Mouse (Mus musculus) R1 (cell line): ENCODE data around the gene Nudt22.
A peak's percentile ranks its signal among the peaks of the same experiment; 100 is the strongest.

Experiments
- DNase-seq: peaks from one replicate; pipeline ENCODE4 v3.0.0-alpha.2; 2018; ENCODE audit warnings: low read depth, low spot score

Gene Nudt22

GRCm38 (mm10) chr19:6996006-6996405, at the start of gene Nudt22, which contains the start of gene Trpt1:
TSS of gene Nudt22 (minus strand) at chr19:6996117.
TSS of gene Trpt1 (plus strand) at chr19:6996131.
- DNase-seq = peak; percentile 96

DNA sequence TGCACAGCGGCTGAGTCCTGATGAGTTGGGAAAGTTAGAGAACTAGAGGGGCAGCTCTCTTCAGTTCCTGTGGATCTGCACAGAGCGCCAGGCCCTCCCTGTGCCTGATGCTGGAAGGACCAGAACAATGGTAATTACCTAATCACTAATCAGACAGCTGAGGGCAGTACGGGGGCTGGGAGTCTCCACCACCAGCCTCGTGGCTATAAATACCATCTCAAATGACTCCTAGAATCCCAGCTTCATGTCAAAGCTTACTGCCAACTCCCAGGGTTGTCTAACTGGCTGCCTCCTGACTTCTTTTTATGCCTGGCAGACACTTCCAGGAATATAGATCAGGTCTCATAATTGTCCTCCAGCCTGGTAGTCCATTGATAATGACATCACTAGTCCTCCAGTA, 48.8 kb upstream of the Nudt22 start:
- DNase-seq = no peak

DNA sequence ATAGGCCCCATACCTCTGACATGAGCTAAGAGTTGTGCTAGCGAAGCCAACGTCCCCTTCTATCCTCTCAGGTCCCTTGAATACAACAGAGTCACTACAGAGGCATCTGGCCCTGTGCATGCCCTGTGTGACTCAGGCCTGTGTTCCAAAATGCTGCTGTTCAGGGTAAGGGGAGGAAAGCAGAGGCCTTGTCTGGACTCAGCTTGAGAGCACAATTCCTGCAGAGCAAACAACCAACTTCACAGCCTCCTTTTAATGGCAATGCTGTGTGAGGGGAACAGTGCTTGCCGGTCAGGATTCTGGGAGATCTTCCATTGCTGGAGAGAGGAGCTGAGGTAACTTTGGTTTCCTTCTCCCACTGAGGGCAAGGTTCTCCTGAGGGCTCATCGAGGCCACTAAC, 48.4 kb upstream of the Nudt22 start:
- DNase-seq = no peak

DNA sequence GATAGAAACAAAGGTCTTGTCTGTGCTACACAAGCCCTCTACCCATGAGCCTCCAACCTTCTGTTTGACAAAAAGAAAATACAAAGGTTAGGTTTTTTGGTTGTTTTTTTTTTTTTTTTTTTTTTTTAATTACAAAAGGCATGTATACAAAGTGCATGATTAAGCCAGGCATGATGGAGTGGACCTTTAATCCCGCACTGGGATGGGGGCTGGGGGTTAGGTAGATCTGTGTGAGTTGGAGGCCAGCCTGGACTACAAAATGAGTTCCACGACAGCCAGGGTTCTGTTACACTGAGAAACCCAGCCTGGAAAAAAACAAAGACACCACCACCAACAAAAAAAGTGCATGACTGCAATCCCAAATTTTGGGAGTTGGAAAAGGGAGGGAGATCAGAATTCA, 45.3 kb upstream of the Nudt22 start:
- no peak for DNase-seq

DNA sequence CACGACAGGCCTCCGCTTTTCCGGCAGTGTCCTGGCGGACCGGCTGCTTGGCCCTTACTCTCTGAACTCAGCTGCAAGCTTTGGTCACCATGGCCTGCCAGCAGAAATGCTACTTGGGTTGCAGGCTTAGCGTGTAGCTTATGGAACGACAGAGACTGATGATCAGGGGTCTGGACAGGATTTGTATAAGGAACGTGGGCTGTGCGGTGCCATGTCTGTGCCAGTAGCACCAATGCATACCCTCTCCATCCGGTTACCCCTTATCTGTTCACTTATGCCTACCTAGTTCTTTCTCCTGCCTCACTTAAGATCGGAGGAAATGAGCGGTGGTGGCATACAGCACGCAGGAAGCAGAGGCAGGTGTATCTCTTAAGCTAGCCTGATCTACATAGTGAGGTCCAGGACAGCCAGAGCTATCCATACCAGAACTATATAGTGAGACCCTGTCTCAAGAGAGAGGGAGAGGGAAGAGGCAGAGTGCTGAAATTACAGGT, 44.8 kb upstream of the Nudt22 start:
- DNase-seq = no peak

DNA sequence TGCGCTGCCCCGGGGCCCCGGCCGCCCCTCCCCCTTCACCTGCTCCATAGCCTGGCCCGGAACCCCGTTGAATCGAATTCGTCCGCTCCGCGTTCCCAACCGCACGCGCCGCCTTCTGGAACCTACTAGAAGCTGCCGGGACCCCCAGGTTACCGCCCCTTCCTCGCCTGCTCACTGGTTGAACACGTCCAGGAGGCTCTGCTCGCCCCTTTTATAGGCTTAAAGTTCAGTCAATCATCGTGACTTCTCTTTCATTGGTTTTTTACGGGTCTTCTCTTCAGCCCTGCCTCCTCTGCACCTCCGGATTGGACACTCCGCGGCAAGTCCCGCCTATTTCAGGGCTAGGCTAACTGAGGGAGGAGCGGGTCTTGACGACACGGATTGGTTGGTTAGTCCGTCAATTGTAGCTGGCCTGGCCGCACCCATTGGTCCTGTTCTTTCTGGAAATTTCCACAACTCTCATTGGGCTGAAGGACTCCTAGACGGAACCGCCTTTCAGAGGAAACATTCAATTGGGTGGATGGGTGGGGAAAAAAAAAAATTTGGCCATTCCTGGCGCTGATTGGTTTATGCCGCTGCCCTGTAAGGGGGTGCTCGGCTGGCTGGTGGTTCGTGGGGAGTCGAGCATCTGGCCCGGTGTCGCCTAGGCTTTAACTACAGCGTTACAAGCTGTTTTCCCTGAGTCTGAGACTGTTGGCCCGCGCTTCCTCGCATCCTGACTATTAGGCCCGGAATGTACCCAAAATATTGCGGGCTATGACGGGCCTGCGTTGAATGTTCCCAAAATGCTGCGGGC, 44.1 kb upstream of the Nudt22 start, which contains the start of gene Stip1:
Gene Stip1 (minus strand): TSS at position 127 of the 796 bp plus-strand sequence.
- DNase-seq = peak; percentile 100

GRCm38 (mm10) chr19:7039088-7039720, 43.3 kb upstream of the Nudt22 start:
- DNase-seq = peak; percentile 74

DNA sequence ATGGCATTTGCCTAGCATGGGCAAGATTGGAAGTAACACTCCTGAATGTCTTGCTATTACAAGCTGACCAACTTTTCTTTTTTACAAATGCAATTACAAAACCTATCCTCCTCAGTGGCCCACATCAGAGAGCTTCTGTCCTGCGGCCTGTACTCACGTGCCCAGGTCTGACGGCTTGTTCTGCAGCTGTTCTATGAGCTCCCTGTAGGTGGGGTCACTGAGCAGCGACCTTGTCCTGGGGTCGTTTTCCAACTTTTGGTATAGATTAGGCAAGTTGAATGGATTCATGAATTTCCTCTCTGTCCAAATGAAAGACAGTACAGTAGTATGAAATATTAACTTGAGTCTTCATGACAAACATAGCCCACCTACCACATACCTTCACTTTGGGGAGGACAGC, 38.1 kb upstream of the Nudt22 start:
- peak; percentile 57 for DNase-seq

GRCm38 (mm10) chr19:7029531-7029930, 33.6 kb upstream of the Nudt22 start:
- no peak for DNase-seq

- DNase-seq = peak; percentile 81
These were observed 24.3 kb upstream of the Nudt22 start for GRCm38 (mm10) chr19:7020224-7020641.

DNA sequence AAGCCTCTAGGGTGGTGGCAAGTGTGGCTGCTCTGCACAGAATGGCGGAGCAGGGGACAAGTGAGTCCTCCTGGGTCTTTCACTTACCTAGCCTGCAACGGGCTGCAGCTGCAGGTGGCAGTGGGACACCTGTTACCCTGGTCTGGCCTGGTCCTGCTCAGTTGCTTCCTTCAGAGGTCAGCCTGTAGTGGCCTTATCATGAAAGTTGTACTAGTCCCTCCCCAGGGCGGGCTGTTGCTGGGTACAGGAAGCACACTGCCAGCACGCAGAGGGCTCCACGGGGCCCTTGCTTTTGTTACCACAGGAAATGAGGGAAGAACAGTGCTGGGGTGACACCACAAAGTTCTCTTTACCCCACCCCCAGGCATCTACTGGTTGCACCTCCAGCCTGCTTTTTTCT, 23.3 kb upstream of the Nudt22 start, which contains the start of gene Fermt3:
Gene Fermt3 (minus strand): TSS at position 279 of the 400 bp plus-strand sequence.
- DNase-seq = no peak

- DNase-seq = no peak
These were observed 22.6 kb upstream of the Nudt22 start for GRCm38 (mm10) chr19:7018546-7018945.

- no peak for DNase-seq
These were observed 21.9 kb upstream of the Nudt22 start for GRCm38 (mm10) chr19:7017541-7018457.

- DNase-seq = no peak
These were observed 18.7 kb upstream of the Nudt22 start for GRCm38 (mm10) chr19:7014481-7015135.

GRCm38 (mm10) chr19:7013984-7014383, 18.1 kb upstream of the Nudt22 start:
- DNase-seq = no peak

DNA sequence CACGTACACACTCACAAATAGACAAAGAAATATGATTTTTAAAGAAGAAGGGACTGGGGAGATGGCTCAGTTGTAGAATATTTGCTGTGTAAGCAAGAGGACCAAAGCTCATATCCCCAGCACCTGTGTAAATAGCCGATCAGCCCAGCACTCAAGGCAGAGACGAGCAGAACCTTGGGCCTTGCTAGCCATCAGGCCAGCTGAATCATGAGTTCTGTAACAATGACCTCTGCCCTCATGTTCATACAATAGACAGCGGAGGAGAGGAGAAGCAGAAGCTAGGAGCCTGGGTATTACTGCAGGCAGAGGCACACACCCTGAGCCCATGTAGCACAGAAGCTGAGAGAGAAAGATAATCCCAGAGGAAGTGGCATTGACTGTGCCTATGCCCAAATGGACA, 16.5 kb upstream of the Nudt22 start:
- DNase-seq = no peak

DNA sequence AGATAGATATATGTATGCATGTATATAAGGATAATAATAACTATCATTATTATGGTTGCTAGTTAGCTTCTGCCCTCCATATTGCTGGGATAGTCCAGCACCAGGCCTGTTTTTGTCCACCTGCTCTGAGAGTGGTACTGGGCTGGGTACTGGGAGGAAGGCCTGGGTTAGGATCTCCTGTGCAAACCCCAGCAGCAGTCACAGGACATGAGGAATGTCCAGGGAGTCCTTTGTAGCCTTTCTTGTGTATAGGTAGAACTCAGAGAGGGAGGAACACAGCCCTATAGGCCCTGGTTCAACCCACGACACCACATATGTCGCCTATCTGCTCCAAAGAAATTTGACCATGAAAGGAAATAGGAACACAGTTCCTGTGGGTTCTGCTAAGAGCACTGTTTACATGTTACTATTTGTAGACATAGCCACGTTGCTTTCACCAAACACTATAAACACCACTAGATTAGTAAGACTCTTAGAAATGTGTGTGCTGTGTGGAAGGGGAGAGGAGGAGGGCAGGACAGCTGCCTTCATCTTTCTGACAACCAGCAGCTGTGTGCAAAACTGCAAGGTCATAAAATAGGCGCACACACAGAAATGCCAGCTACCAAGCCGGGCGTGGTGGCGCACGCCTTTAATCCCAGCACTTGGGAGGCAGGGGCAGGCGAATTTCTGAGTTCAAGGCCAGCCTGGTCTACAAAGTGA, 11.1 kb upstream of the Nudt22 start:
- DNase-seq = no peak

- DNase-seq = peak; percentile 85
These were observed 3.6 kb upstream of the Nudt22 start for GRCm38 (mm10) chr19:6999360-7000063.

DNA sequence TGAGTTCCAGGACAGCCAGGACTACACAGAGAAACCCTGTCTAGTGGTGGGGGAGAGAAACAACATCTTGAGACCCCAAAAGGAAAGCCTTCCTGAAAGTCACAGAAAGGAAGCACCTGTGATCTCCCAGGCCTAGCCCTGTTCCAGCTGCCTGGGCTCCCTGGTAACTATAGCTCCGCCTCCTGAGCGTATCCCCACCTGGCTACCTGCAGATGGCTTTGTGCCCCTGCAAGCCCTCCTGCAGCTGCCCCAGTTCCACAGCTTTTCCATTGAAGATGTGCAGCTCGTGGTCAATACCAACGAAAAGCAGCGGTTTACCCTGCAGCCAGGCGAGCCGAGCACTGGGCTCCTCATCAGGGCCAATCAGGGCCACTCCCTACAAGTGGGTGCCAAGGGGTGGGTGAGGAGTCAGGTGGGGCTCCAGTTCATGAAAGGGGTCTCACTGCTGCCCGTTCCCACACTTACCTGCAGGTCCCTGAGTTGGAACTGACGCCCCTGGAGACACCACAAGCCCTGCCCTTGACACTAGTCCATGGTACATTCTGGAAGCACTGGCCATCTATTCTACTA, 1.9 kb upstream of the Nudt22 start:
- no peak for DNase-seq
